Mouse (Mus musculus) kidney, adult 9 months (tissue): ENCODE measurements around the gene Ralgapa2.

Source experiments
- DNase-seq: peaks from one replicate; pipeline ENCODE4 v3.0.0; 2022

Gene Ralgapa2

GRCm38 (mm10) chr2:146254387-146254786, 257.8 kb downstream of the Ralgapa2 start:
- no peak for DNase-seq

DNA sequence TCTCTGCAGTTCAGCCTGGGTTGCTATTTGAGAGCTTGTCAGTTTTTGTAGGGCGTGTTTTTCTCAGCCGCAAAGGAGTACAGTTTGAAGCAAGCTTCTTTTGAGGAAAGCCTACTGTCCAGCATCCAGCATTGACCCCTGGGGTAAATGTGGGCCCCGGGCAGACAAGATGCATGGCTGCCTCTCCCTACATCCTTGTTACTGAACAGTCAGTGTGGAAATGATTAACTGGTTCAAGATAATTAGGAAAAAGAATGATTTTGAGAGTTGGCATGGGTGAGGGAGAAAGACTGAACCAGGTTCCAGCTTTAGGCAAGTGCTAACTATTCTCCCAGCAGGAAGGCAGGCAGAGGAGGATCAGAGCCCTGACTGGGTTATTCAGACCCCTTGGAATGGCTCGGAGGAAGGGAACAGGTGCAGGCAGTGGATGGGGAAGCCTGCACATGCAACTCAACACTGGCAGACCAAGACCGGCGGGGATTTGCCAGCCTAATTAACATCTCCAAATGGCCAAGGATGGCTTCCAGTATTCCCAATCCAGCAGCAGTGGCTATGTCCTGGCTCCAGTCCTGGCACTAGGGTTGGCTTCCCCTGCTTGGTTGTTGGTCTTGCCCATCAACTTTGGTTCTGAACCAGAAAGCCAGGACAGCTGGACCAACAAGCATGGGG, 261.8 kb downstream of the Ralgapa2 start:
- peak; percentile 7 for DNase-seq

DNA sequence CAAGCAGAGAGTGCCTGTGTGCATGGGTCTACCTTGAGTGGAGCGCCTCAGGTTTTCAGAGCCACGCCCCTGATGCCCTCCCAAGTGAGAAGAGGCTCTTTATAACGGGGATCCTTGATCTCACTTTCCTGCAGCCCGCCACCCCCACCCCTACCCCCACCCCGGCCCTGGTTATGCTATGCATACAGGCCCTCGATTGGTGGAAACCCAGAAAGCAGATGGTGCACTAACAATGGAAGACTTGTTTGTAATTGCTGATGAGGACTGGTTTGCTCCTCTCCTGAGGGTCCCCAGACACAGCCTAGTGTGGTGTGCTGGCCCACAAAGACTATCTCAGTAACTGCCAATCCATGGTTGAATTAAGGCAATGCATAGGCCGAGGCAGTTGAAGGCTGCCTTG, 263.1 kb downstream of the Ralgapa2 start:
- DNase-seq = no peak

DNA sequence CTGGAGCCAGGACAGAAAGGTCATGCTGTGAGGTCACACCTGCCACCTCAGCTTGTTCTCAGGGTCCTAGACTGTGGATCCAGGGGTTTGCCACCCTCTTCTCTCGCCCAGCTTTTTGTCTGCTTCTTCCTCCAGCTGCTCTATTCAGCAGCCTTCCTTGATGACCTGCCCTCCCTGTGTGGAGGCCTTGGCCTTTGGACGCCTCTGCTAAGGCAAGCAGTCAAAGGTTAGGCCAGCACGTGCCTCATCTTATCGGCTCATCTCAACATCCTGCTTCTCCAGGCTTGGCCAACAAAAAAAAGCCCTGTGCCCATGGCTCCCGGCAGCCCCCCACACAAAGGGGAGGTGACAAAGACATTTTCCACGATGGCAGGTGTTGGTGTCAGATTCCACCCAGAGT, 264.6 kb downstream of the Ralgapa2 start:
- no peak for DNase-seq

DNA sequence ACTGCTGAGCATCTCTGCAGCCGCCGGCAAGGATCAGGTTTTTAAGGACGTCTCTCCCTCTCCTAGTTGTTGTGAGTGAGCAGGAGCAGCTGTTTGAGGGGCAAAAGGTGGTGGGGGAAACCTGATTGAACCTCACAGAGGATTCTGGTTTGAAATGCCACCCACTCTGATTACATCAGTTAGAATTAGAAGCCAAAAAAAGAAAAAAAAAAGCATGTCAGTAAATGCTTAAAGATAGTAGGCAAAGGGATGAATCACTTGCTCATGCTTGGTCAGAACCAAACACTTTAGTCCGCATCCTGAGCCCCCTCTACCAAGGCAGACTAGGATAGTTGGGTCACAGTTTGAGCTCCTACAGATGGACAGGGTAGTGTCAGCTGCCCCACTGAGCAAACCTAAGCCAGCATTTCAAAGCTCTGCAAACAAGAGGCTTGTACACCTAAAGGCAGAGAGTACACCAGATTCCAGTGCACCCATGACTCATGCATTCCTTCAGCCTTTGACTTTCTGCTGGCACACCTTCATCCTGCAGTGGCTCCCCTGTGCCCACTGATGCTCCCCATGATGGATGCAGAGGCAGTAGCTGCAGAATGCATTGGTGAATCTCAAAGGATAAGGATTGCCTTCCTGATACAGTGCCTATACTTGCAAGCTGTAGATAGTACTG, 265.6 kb downstream of the Ralgapa2 start:
- no peak for DNase-seq

DNA sequence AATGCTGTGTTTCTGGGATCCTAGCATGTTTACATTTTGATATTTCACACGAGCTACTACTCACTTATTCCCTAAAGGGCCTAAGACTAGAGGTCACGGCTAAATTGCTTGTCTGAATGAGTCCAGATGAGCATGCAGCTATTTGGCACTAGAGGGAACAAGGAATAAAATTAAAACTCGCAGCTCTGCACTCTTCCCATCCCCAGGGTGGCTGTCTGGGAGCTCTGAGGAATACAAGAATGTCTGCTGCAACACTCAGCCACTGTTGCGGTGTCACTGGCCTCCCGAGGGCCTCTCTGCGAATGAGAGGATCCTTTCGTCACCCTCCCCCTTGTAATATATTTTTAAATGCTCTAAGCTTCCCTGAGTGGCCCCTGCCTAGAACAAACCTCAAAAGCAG, 266.7 kb downstream of the Ralgapa2 start:
- no peak for DNase-seq

DNA sequence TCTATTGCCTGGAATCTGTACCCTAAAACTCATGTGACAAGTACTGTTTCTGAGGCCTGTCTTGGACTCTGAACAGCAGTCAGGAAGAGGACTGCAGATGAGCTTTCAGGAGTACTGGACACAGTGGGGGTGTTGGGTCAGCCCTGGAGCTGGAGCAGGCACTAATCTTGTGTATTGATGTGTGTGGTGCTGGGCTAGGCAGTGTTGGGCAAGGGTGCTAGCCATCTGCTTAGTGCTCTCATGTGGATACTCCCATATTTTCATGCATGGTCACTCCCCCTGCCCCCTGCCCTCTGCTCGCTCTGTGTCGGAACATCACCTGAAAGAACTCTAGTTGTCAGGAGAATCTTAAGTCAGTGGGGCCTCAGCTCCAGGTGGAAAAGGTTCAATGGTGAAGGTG, 268.1 kb downstream of the Ralgapa2 start:
- no peak for DNase-seq

DNA sequence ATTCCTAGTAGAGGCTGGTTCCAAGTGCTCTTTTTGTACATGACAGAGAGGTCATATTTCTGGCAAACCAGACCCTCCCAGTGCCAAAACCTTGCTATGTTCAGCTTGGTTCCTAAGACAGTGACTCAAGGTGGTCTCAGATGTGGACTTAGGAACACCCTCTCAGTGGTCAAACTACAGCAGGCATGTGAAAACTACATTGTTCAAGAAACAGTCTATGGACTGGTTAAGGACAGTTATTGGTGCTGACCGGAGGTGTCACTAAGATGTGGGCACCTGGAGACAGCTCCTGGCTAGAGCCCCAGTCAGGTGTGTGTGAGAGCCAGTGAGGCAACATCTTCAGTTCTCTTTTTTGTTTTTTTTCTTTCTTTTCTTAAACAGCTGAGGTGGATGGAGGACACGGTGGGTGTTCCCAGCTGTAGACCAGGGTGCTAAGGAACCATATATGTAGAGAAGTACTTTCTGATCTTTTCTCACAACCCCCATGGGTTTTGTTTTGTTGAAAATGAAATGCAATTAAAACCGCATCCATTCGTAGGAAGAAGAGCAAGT, 272.9 kb downstream of the Ralgapa2 start:
- DNase-seq = no peak

DNA sequence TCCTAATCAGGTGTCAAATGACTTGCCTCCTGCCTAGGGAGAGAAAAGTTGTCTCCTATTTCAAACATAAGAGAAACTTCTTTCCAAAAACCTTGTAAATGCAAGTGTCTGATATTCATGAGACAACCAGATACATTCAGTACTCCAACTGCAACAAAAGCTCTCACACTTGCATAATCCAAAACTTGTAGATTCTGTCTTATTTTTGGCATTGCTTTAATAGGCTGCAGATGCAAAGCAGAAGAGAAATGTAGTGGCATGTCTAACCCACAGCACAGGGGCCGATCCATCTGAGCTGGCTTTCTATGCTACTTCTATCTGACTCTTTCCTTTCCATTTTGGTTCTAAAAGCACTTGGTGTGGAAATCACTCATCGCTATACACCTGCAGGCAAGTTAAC, 280.7 kb downstream of the Ralgapa2 start:
- DNase-seq = no peak

- no peak for DNase-seq
These were observed 283.7 kb downstream of the Ralgapa2 start for GRCm38 (mm10) chr2:146228435-146228834.

DNA sequence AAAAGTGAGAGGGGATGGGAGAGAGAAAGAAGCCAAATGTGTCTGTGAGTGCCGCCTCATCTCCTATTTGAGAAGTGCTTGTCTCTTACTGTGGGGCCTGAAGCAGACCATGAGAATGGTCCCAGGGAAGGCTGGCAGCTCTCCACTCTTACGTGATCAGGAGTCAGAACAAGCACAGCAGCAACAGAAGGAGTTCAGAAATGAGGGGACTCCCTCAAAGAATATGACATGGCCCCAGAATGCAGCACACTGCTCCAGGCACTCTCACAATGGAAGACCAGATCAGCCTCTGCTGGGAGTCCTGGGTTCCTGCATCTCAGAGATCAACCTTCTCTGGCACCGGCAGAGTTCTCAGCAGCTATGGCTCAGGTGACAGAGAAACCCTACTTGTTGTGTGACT, 284.5 kb downstream of the Ralgapa2 start:
- no peak for DNase-seq

DNA sequence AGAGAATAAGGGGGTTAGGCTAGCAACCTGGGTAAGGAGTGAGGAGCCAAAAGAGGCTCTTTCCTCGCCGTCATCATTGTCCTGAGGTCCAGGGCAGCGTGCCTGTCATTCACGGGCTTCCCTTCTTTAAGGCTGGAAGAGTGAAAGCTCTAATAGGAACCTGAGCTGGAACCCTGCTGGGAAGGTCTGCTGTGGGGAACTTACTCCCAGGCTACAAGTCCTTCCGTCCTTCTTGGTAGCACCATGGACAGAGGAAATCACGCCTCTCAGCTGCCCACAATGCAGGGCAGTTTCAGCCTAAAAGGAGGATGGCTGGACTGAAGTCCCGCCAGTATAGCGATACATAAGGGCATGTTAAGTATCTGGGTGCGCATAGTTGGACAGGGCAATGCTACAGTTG, 285.7 kb downstream of the Ralgapa2 start:
- peak; percentile 57 for DNase-seq

- no peak for DNase-seq
These were observed 286.3 kb downstream of the Ralgapa2 start for GRCm38 (mm10) chr2:146225818-146226217.

DNA sequence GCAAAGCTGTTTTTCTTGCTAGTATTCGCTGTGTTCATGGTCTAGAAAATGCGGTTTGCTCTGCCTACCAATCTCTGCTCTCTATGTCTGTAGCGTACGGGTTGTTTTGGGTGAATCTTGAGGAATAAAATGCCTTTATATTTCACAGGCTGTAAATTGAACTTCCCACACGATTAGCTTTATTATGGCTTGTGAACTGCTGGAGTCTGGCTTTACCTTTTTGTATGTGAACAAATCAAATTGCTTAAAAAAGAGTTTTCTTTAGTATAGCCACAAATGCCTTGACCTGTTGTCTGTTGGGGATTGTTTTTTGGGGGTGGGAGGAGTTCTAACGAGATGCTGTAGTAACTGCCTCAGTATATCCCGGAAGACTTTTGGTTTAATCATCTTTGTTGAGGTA, 288.0 kb downstream of the Ralgapa2 start:
- no peak for DNase-seq

DNA sequence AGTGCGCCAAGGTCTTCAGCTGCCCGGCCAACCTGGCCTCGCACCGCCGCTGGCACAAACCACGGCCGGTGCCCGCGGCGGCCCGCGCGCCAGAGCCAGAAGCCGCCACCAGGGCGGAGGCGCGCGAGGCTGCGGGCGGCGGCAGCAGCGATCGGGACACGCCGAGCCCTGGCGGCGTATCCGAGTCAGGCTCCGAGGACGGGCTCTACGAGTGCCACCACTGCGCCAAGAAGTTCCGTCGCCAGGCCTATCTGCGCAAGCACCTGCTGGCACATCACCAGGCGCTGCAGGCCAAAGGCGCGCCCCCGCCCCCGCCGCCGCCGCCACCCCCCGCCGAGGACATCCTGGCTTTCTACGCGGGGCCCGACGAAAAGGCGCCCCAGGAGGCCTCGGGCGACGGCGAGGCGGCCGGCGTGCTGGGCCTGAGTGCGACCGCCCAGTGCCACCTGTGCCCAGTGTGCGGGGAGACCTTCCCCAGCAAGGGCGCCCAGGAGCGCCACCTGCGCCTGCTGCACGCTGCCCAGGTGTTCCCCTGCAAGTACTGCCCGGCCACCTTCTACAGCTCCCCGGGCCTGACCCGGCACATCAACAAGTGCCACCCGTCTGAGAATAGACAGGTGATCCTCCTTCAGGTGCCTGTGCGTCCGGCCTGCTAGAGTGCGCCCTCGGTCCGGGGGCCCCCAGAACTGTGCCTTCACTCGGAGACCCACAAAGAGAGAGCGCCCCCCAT, 288.8 kb downstream of the Ralgapa2 start:
- DNase-seq = no peak

GRCm38 (mm10) chr2:146222279-146223175, 289.6 kb downstream of the Ralgapa2 start:
- no peak for DNase-seq

- DNase-seq = no peak
These were observed 290.2 kb downstream of the Ralgapa2 start for GRCm38 (mm10) chr2:146221929-146222278.

DNA sequence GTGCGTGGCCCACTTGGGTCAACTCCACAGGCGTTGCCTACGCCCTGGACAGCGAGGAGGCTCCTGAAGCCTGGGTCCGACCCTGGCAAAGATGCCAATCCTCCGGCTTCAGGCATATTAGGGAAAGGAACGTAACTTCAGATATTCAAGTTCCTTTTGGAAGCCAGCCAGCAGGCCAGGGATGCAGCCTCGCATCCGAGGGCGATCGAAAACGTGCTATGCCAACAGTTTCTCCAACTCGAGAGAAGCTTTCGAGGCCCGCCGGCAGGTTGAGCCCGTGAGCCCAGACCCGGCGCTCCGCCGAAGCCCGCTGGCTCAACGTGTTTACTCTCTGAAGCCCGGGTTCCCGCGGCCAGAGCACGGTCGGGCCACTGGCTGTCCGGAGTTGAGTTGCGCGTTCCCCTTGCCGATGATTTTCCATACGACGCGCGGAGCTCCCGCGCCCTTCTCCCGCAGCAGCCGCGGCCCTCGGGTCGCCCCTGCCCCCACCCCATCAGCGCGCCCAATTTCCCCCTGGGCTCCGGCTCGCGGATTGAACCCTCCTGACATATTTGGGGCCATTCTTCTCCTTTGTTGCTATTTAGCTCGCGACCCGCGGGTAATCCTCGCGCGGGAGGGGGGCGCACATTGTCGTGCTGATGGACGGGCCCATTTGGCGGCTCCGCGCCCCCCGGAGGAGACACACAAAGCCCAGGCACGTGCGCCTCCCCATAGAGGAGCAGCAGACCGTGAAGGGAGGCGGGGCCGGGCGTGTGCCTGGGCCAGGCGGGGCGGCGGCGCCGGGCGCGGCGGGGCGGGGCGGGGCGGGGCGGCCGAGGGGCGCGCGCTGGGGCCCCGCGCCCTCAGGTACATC, 290.8 kb downstream of the Ralgapa2 start, which contains the start of gene Insm1:
Gene Insm1, plus strand, starts transcription at position 846 of the 853 bp plus-strand sequence.
- peak; percentile 13 for DNase-seq

- DNase-seq = no peak
These were observed 291.5 kb downstream of the Ralgapa2 start for GRCm38 (mm10) chr2:146220591-146221075.

DNA sequence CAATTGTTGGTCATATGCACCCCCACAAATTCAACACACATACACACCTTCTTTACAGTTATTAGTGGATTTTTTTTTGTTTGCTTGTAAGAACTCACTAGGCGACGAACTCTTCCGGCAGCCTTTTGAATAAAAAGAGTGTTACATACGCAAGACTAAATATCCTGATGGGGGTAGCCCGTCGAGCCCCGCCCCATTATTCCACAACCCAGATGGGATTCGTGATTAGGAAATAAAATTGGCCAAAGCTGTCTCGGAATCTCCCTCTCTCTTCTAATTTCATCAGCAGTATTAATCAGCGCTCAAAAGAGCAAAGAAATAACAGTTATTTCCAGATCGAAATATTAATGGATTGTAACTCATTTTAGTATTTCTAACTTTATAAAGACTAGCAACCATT, 292.4 kb downstream of the Ralgapa2 start:
- DNase-seq = no peak

- DNase-seq = no peak
These were observed 293.1 kb downstream of the Ralgapa2 start for GRCm38 (mm10) chr2:146218881-146219535.
